Mouse (Mus musculus): ENCODE data around the gene Grrp1.

DNA sequence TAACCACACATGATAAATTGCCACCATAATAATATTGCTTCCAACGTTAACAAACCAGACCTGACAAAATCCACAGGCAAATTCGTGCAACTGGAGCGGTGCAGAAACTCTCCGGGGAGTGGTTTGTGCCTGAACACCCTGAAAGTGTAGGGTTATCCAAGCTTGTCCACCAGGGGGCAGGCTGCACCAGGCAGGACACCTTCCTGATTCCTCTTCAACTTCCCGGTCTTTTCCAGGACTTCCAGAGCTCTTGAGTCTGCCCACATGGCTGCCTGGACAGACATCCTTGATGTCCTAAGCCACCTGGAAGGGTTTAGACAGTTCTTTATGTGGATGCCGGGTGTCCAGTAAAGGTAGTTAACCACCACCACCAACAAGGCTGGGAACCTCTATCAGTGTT is 9.3 kb upstream of the Grrp1 start:
- no peak for TF ChIP-seq POLR2A (IDR thresholded peaks at IDR 0.05; ENCODE audit: extremely low read depth, insufficient read depth, low read length)
- TF ChIP-seq CTCF (IDR thresholded peaks at IDR 0.05; ENCODE audit: extremely low read depth, insufficient read depth, low read length) = peak; percentile 62

All from cortical plate, adult 2 months (tissue).